Mouse (Mus musculus) kidney, embryonic 16.5 days (tissue): ENCODE data around the gene Mgll. TPM values are rescaled to one million over a fixed set of nuclear protein-coding genes. Genes with fewer than 3 reads are reported as not detected.

Experiments used
- ATAC-seq: fragments of 200-750 bp; cut with Nextera tagmentation; 2 replicates; pipeline ENCODE4 v1.8.0; 2017; ENCODE audit warnings: moderate TSS enrichment; ENCODE audit not compliant: low FRiP score, low TSS enrichment
- H3K27ac ChIP-seq: fragments of 300-500 bp; sonication (generic); 2 replicates; pipeline ENCODE4 v1.5.1; 2014; ENCODE audit warnings: low read length
- H3K27me3 ChIP-seq: fragments of 300-500 bp; sonication (generic); 2 replicates; pipeline ENCODE4 v1.6.1; 2014; ENCODE audit warnings: low read length, control low read depth, mixed read lengths; ENCODE audit not compliant: insufficient read depth
- H3K36me3 ChIP-seq: fragments of 300-500 bp; sonication (generic); 2 replicates; pipeline ENCODE4 v1.6.1; 2014; ENCODE audit warnings: low read length, control low read depth, mixed read lengths; ENCODE audit not compliant: insufficient read depth
- H3K4me1 ChIP-seq: fragments of 300-500 bp; sonication (generic); 2 replicates; pipeline ENCODE4 v1.6.1; 2014; ENCODE audit warnings: low read length, control low read depth, mixed read lengths; ENCODE audit not compliant: insufficient read depth
- H3K4me2 ChIP-seq: fragments of 300-500 bp; sonication (generic); replicated peaks from 2 replicates; pipeline ENCODE4 v1.6.1; 2014; ENCODE audit warnings: low read depth, low read length
- H3K4me3 ChIP-seq: fragments of 300-500 bp; sonication (generic); 2 replicates; pipeline ENCODE4 v1.5.1; 2014; ENCODE audit warnings: mild to moderate bottlenecking, low read length
- H3K9ac ChIP-seq: fragments of 300-500 bp; sonication (generic); replicated peaks from 2 replicates; pipeline ENCODE4 v1.6.1; 2014; ENCODE audit warnings: low read length
- H3K9me3 ChIP-seq: fragments of 300-500 bp; sonication (generic); 2 replicates; pipeline ENCODE4 v1.6.1; 2016; ENCODE audit warnings: low read length, control low read depth
- whole genome bisulfite sequencing: fragments of 180-500 bp; shearing (Covaris S2); extraction: QIAGEN DNeasy Blood & Tissue Kit; methylation state at CpG from one replicate; pipeline ENCODE4 v1.1.7; 2014; 5-methylcytosine and 5-hydroxymethylcytosine counted together
- polyA plus RNA-seq: library from polyadenylated mRNA; unstranded; fragments of >200 nt; fragmentation: Nextera tagmentation; extraction: Ambion mirVana; gene quantifications from 2 replicates; pipeline ENCODE4 v1.2.1, GENCODE M21; 2015

Gene Mgll
- polyA plus RNA-seq, 1 experiment from 2014 or later = 48.0 TPM

DNA sequence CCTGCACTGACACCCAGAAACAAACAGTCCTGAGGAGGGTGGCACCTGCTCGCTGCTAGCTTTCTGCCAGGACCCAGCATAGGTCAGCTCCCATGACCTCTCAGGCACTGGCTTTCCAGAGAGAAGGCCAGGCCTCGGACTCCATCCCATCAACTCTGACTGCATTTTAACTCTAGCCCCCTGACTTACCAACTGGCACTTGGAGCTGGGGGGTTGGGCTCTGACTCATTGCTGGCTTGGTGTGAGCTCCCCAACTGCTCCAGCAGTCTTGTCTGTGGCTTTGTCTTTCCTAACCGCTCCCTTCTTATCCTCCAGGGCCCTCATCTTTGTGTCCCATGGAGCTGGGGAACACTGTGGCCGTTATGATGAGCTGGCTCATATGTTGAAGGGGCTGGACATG is 40.1 kb downstream of the Mgll start:
- Histone ChIP-seq H3K36me3 (no peaks in the 10 kb centered on the region), H3K9me3 (no peaks in the 10 kb centered on the region), H3K4me2 (no peak overlapping the region), H3K4me3 (no peak overlapping the region), H3K27ac (no peak overlapping the region), H3K4me1 (peaks cover 17% of the 10 kb centered on the region), H3K27me3 (no peaks in the 10 kb centered on the region), H3K9ac (no peak overlapping the region)
- ATAC-seq = no peak
- 79% methylated on average over 4 of the region's 4 CpGs for WGBS

DNA sequence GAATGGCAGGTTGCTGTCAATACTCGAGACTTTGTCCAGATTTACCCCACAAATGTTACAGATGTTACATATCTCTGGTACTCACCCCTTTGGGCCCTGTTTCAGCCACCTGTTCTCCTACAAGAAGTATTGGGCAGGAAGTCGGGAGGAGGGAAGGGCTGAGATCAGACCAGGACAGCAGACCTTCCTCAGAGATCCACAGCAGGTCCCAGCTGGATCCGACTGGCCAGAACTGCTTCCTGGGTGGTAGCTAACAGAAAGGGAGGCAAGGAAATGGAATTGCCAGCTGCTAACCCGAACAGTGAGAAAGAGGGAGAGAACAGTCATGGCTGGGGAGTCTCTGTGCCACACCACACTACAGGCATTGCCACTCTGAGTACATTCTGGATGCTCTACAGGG is 43.5 kb downstream of the Mgll start:
- no peak for ATAC-seq
- no peaks in the 10 kb centered on the region for H3K27me3 ChIP-seq
- H3K27ac ChIP-seq = no peak overlapping the region
- H3K9ac ChIP-seq = no peak overlapping the region
- no peak overlapping the region for H3K4me2 ChIP-seq
- H3K36me3 ChIP-seq = no peaks in the 10 kb centered on the region
- no peaks in the 10 kb centered on the region for H3K4me1 ChIP-seq
- H3K4me3 ChIP-seq = no peak overlapping the region
- H3K9me3 ChIP-seq = no peaks in the 10 kb centered on the region
- 60% methylated on average over 4 of the region's 4 CpGs for WGBS

- H3K9ac ChIP-seq = no peak overlapping the region
- H3K4me2 ChIP-seq = no peak overlapping the region
- peaks cover 7% of the 10 kb centered on the region; the same call in 1 of the 2 replicates for H3K4me1 ChIP-seq
- H3K27ac ChIP-seq = no peak overlapping the region
- H3K9me3 ChIP-seq = no peaks in the 10 kb centered on the region
- 78% methylated on average over 6 of the region's 6 CpGs for WGBS
- H3K36me3 ChIP-seq = no peaks in the 10 kb centered on the region
- H3K4me3 ChIP-seq = no peak overlapping the region
- no peaks in the 10 kb centered on the region for H3K27me3 ChIP-seq
- ATAC-seq = no peak
These were observed 45.5 kb downstream of the Mgll start for GRCm38 (mm10) chr6:88769723-88770122.

GRCm38 (mm10) chr6:88770300-88770904 is 46.2 kb downstream of the Mgll start:
- peaks cover 7% of the 10 kb centered on the region; the same call in 1 of the 2 replicates for H3K4me1 ChIP-seq
- 79% methylated on average over 17 of the region's 17 CpGs for WGBS
- H3K36me3 ChIP-seq = no peaks in the 10 kb centered on the region
- no peak overlapping the region for H3K9ac ChIP-seq
- ATAC-seq = no peak
- H3K27ac ChIP-seq = no peak overlapping the region
- H3K4me3 ChIP-seq = no peak overlapping the region
- no peaks in the 10 kb centered on the region for H3K27me3 ChIP-seq
- no peak overlapping the region for H3K4me2 ChIP-seq
- no peaks in the 10 kb centered on the region for H3K9me3 ChIP-seq

- Histone ChIP-seq H3K4me3 (no peak overlapping the region), H3K27me3 (no peaks in the 10 kb centered on the region), H3K36me3 (no peaks in the 10 kb centered on the region), H3K9ac (no peak overlapping the region), H3K9me3 (no peaks in the 10 kb centered on the region), H3K27ac (no peak overlapping the region), H3K4me2 (no peak overlapping the region), H3K4me1 (peaks cover 11% of the 10 kb centered on the region)
- 92% methylated on average over 5 of the region's 5 CpGs for WGBS
- ATAC-seq = no peak
These were observed 46.8 kb downstream of the Mgll start for GRCm38 (mm10) chr6:88770981-88771380.

- no peaks in the 10 kb centered on the region for H3K27me3 ChIP-seq
- H3K4me3 ChIP-seq = no peak overlapping the region
- no peak overlapping the region for H3K4me2 ChIP-seq
- H3K27ac ChIP-seq = no peak overlapping the region
- WGBS = 69% methylated on average over 13 of the region's 13 CpGs
- no peak for ATAC-seq
- H3K36me3 ChIP-seq = no peaks in the 10 kb centered on the region
- H3K9ac ChIP-seq = no peak overlapping the region
- peaks cover 21% of the 10 kb centered on the region for H3K4me1 ChIP-seq
- no peaks in the 10 kb centered on the region for H3K9me3 ChIP-seq
These were observed 47.8 kb downstream of the Mgll start for GRCm38 (mm10) chr6:88772041-88772440.

GRCm38 (mm10) chr6:88774055-88774454 is 49.8 kb downstream of the Mgll start:
- H3K27ac ChIP-seq = no peak overlapping the region
- no peak overlapping the region for H3K4me2 ChIP-seq
- WGBS = 31% methylated on average over 9 of the region's 9 CpGs
- peaks cover 39% of the 10 kb centered on the region for H3K4me1 ChIP-seq
- H3K9me3 ChIP-seq = no peaks in the 10 kb centered on the region
- no peak overlapping the region for H3K4me3 ChIP-seq
- no peak overlapping the region for H3K9ac ChIP-seq
- no peak for ATAC-seq
- H3K27me3 ChIP-seq = no peaks in the 10 kb centered on the region
- no peaks in the 10 kb centered on the region for H3K36me3 ChIP-seq

- no peak overlapping the region for H3K27ac ChIP-seq
- 72% methylated on average over 13 of the region's 14 CpGs for WGBS
- H3K4me1 ChIP-seq = peaks cover 39% of the 10 kb centered on the region
- no peak for ATAC-seq
- no peak overlapping the region for H3K9ac ChIP-seq
- H3K36me3 ChIP-seq = no peaks in the 10 kb centered on the region
- H3K27me3 ChIP-seq = no peaks in the 10 kb centered on the region
- no peaks in the 10 kb centered on the region for H3K9me3 ChIP-seq
- H3K4me2 ChIP-seq = no peak overlapping the region
- H3K4me3 ChIP-seq = no peak overlapping the region
These were observed 51.1 kb downstream of the Mgll start for GRCm38 (mm10) chr6:88775267-88775666.

DNA sequence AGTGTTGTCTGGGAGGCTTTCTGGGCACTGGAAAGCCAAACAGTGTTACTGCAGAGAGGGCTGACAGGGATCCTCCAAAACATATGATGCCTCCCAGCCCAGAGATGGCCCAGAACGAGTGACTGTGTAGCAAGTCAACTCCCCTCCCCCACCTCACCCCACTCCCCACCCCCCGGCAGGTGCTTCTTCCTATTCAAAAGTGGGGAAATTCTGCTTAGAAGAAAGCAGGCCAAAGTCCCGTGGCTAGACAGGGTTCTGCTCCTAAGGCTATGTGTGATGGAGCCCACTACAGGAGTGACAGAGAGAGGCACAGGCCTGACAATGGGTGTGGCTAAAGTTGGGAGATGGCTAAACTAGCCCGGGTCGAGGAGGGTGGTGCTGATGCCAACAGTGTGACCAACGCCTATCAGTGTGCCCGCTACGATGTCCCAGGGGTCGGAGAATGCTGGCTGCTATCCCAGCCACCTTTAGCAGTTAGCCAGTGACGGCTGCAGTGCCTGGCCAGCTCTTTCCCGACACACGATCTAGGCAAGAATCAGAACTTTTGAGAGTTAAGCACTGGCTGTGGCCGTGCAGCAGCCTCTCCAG is 52.2 kb downstream of the Mgll start:
- ATAC-seq = no peak
- H3K36me3 ChIP-seq = no peaks in the 10 kb centered on the region
- H3K4me1 ChIP-seq = peaks cover 39% of the 10 kb centered on the region
- no peak overlapping the region for H3K9ac ChIP-seq
- no peak overlapping the region for H3K4me2 ChIP-seq
- no peaks in the 10 kb centered on the region for H3K27me3 ChIP-seq
- H3K4me3 ChIP-seq = no peak overlapping the region
- H3K9me3 ChIP-seq = no peaks in the 10 kb centered on the region
- 0 out of 2 replicates have a peak overlapping the region, but pooled peaks have one; percentile 11 for H3K27ac ChIP-seq
- WGBS = 47% methylated on average over 13 of the region's 13 CpGs

DNA sequence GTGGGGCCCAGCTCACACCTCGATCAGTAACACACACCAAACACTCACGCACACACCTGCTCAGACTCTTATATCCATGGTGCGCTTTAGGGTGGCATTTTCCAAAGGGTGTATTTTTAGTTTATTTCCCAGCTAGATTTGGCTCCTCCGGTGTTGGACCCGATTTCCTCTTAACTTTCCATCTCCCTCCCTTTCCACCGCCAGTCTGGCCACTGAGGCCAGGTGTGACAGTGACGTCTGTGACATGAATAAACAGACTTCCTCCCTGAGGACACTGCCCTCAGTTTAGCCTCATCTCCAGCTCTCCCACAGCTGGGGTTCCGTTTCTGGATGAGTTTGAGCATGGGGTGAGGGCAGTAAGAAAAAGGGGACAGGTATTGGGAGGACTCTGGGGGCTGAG is 52.8 kb downstream of the Mgll start:
- Histone ChIP-seq H3K27me3 (no peaks in the 10 kb centered on the region), H3K4me1 (peaks cover 39% of the 10 kb centered on the region), H3K9me3 (no peaks in the 10 kb centered on the region), H3K27ac (peak overlapping the region; percentile 11; the same call in 1 of the 2 replicates), H3K4me3 (no peak overlapping the region), H3K36me3 (no peaks in the 10 kb centered on the region), H3K9ac (no peak overlapping the region), H3K4me2 (no peak overlapping the region)
- 57% methylated on average over 8 of the region's 8 CpGs for WGBS
- no peak for ATAC-seq
